Mouse (Mus musculus) MEL (cell line): ENCODE data around the gene Rhobtb3. TPM values are rescaled to one million over a fixed set of nuclear protein-coding genes. Genes with fewer than 3 reads are reported as not detected.

Experiments used
- DNase-seq: peaks from one replicate; pipeline ENCODE4 v3.0.0; 2011; ENCODE audit warnings: low read depth, low spot score
- H3K27ac ChIP-seq: 2 replicates; pipeline ENCODE4 v1.5.1; 2012; ENCODE audit warnings: low read depth, mild to moderate bottlenecking, control low read depth, low read length, moderate library complexity; ENCODE audit not compliant: control insufficient read depth
- H3K27me3 ChIP-seq, 2 experiments: fragments of 150-350 bp in 1 of 2; sonication (generic) in 1 of 2; 2 replicates each; pipeline ENCODE4 v1.6.1; 2012; ENCODE audit warnings: low read length in 2 of 2, mild to moderate bottlenecking in 2 of 2, improper control_type of control experiment in 1 of 2, moderate library complexity in 1 of 2; ENCODE audit not compliant: insufficient read depth in 2 of 2, control insufficient read depth in 1 of 2
- H3K36me3 ChIP-seq, 2 experiments: 2 replicates each; pipeline ENCODE4 v1.6.1; 2012 to 2014; ENCODE audit warnings: low read length in 2 of 2, improper control_type of control experiment in 1 of 2, inconsistent platforms in 1 of 2, mild to moderate bottlenecking in 1 of 2; ENCODE audit not compliant: insufficient read depth in 2 of 2, control insufficient read depth in 1 of 2
- H3K4me1 ChIP-seq, 2 experiments: fragments of 150-350 bp in 1 of 2; sonication (generic) in 1 of 2; 2 replicates each; pipeline ENCODE4 v1.6.1; 2012; ENCODE audit warnings: low read length in 2 of 2, improper control_type of control experiment in 1 of 2, mild to moderate bottlenecking in 1 of 2; ENCODE audit not compliant: insufficient read depth in 2 of 2, control insufficient read depth in 1 of 2
- H3K4me3 ChIP-seq, 2 experiments: fragments of 150-350 bp in 1 of 2; sonication (generic) in 1 of 2; 2 replicates each; pipeline ENCODE4 v1.5.1; 2012; ENCODE audit warnings: low read depth in 2 of 2, low read length in 2 of 2, mild to moderate bottlenecking in 2 of 2, moderate library complexity in 2 of 2, control low read depth in 1 of 2, improper control_type of control experiment in 1 of 2; ENCODE audit not compliant: control insufficient read depth in 1 of 2, insufficient read depth in 1 of 2
- H3K79me2 ChIP-seq: 2 replicates; pipeline ENCODE4 v1.6.1; 2012; ENCODE audit warnings: mild to moderate bottlenecking, low read length, moderate library complexity; ENCODE audit not compliant: control insufficient read depth, poor library complexity, insufficient read depth
- H3K9ac ChIP-seq: 2 replicates; pipeline ENCODE4 v1.6.1; 2012; ENCODE audit warnings: low read depth, mild to moderate bottlenecking, control low read depth, low read length, moderate library complexity; ENCODE audit not compliant: control insufficient read depth, poor library complexity, severe bottlenecking
- H3K9me3 ChIP-seq: fragments of 150-350 bp; sonication (generic); replicated peaks from 2 replicates; pipeline ENCODE4 v1.6.1; 2012; ENCODE audit warnings: mild to moderate bottlenecking, low read length, improper control_type of control experiment, moderate library complexity; ENCODE audit not compliant: insufficient read depth
- CHD2 ChIP-seq: IDR thresholded peaks from 2 replicates; pipeline ENCODE4 v1.6.1; 2011; ENCODE audit warnings: low read length, improper control_type of control experiment
- CTCF ChIP-seq, 3 experiments: IDR thresholded peaks in 2 of 3; conservative IDR thresholded peaks in 1 of 3; 2 replicates each; pipeline ENCODE4 v1.5.1; 2011 to 2012; ENCODE audit warnings: low read length in 3 of 3, low read depth in 2 of 3, mild to moderate bottlenecking in 2 of 3, improper control_type of control experiment in 1 of 3, inconsistent platforms in 1 of 3, mixed read lengths in 1 of 3, moderate library complexity in 1 of 3; ENCODE audit not compliant: control insufficient read depth in 1 of 3, insufficient read depth in 1 of 3, poor library complexity in 1 of 3, severe bottlenecking in 1 of 3
- E2F4 ChIP-seq: IDR thresholded peaks from 2 replicates; pipeline ENCODE4 v1.6.1; 2011; ENCODE audit warnings: low read depth, low read length, improper control_type of control experiment, borderline replicate concordance
- GATA1 ChIP-seq: IDR thresholded peaks from 2 replicates; pipeline ENCODE4 v1.6.1; 2011; ENCODE audit warnings: low read depth, low read length, improper control_type of control experiment
- HCFC1 ChIP-seq: IDR thresholded peaks from 2 replicates; pipeline ENCODE4 v1.6.1; 2012; ENCODE audit warnings: low read depth, mild to moderate bottlenecking, inconsistent platforms, low read length, improper control_type of control experiment, moderate library complexity
- JUND ChIP-seq: IDR thresholded peaks from 2 replicates; pipeline ENCODE4 v1.6.1; 2011; ENCODE audit warnings: low read depth, mild to moderate bottlenecking, improper control_type of control experiment, low read length
- MAFK ChIP-seq: IDR thresholded peaks from 2 replicates; pipeline ENCODE4 v1.6.1; 2011; ENCODE audit warnings: low read depth, mild to moderate bottlenecking, low read length, improper control_type of control experiment, borderline replicate concordance
- MAZ ChIP-seq: IDR thresholded peaks from 2 replicates; pipeline ENCODE4 v1.6.1; 2012; ENCODE audit warnings: low read depth, mild to moderate bottlenecking, inconsistent platforms, low read length, improper control_type of control experiment
- MXI1 ChIP-seq: IDR thresholded peaks from 2 replicates; pipeline ENCODE4 v1.6.1; 2011; ENCODE audit warnings: mild to moderate bottlenecking, low read depth, low read length, improper control_type of control experiment
- MYB ChIP-seq: IDR thresholded peaks from 2 replicates; pipeline ENCODE4 v1.6.1; 2011; ENCODE audit warnings: mild to moderate bottlenecking, low read depth, low read length, improper control_type of control experiment
- MYC ChIP-seq: IDR thresholded peaks from 2 replicates; pipeline ENCODE4 v1.6.1; 2011; ENCODE audit warnings: low read depth, mild to moderate bottlenecking, low read length, improper control_type of control experiment, moderate library complexity
- NELFE ChIP-seq: IDR thresholded peaks from 2 replicates; pipeline ENCODE4 v1.6.1; 2011; ENCODE audit warnings: low read depth, low read length, improper control_type of control experiment
- NRF1 ChIP-seq: IDR thresholded peaks from 2 replicates; pipeline ENCODE4 v1.6.1; 2014; ENCODE audit warnings: low read depth, mild to moderate bottlenecking, inconsistent platforms, low read length, improper control_type of control experiment, moderate library complexity; ENCODE audit not compliant: poor library complexity, insufficient read depth, severe bottlenecking
- RAD21 ChIP-seq: IDR thresholded peaks from 2 replicates; pipeline ENCODE4 v1.6.1; 2011; ENCODE audit warnings: mild to moderate bottlenecking, low read depth, low read length, improper control_type of control experiment
- RCOR1 ChIP-seq: IDR thresholded peaks from 2 replicates; pipeline ENCODE4 v1.6.1; 2012; ENCODE audit warnings: low read depth, mild to moderate bottlenecking, inconsistent platforms, low read length, improper control_type of control experiment
- SMC3 ChIP-seq: IDR thresholded peaks from 2 replicates; pipeline ENCODE4 v1.6.1; 2011; ENCODE audit warnings: low read depth, low read length, improper control_type of control experiment
- TCF12 ChIP-seq: IDR thresholded peaks from 2 replicates; pipeline ENCODE4 v1.6.1; 2014; ENCODE audit warnings: low read depth, mild to moderate bottlenecking, inconsistent platforms, low read length, improper control_type of control experiment, moderate library complexity
- UBTF ChIP-seq: IDR thresholded peaks from 2 replicates; pipeline ENCODE4 v1.6.1; 2012; ENCODE audit warnings: low read depth, mild to moderate bottlenecking, inconsistent platforms, low read length, improper control_type of control experiment, moderate library complexity, borderline replicate concordance; ENCODE audit not compliant: insufficient read depth
- USF2 ChIP-seq, 2 experiments: IDR thresholded peaks; 2 replicates each; pipeline ENCODE4 v1.6.1; 2011 to 2012; ENCODE audit warnings: improper control_type of control experiment in 2 of 2, low read length in 2 of 2, borderline replicate concordance in 1 of 2, inconsistent platforms in 1 of 2, low read depth in 1 of 2, mild to moderate bottlenecking in 1 of 2; ENCODE audit not compliant: insufficient read depth in 1 of 2
- ZC3H11A ChIP-seq: IDR thresholded peaks from 2 replicates; pipeline ENCODE4 v1.6.1; 2012; ENCODE audit warnings: low read depth, mild to moderate bottlenecking, inconsistent platforms, low read length, improper control_type of control experiment
- ZMIZ1 ChIP-seq: IDR thresholded peaks from 2 replicates; pipeline ENCODE4 v1.6.1; 2012; ENCODE audit warnings: low read depth, mild to moderate bottlenecking, inconsistent platforms, low read length, improper control_type of control experiment, moderate library complexity
- ZNF384 ChIP-seq: IDR thresholded peaks from 2 replicates; pipeline ENCODE4 v1.6.1; 2012; ENCODE audit warnings: low read depth, mild to moderate bottlenecking, inconsistent platforms, low read length, improper control_type of control experiment
- polyA plus RNA-seq, 2 experiments: library from polyadenylated mRNA; stranded (reverse) in 1 of 2; unstranded in 1 of 2; fragments of >175 nt in 1 of 2; fragments of >200 nt in 1 of 2; gene quantifications; 2 replicates each; pipeline versions ENCODE4 v1.2.1 to v1.2.4; 2012; ENCODE audit warnings: low replicate concordance in 2 of 2, low read depth in 1 of 2; ENCODE audit not compliant: insufficient read length in 2 of 2, insufficient read depth in 1 of 2, missing spikeins in 1 of 2
- total RNA-seq: library from RNA; depleted of rRNA; stranded (reverse); fragments of 300-350 nt; gene quantifications from 2 replicates; pipeline ENCODE4 v1.2.3, GENCODE M21; 2012

Gene Rhobtb3
- total and polyA plus RNA-seq, 3 experiments = not detected

GRCm38 (mm10) chr13:75988096-75988495 lies 44.4 kb upstream of the Rhobtb3 start:
- Histone ChIP-seq H3K27ac (no peak overlapping the region), H3K27me3 (no peaks in the 10 kb centered on the region), H3K4me1 (peaks cover 0 to 3% of the 10 kb centered on the region in 2 experiments; a peak in 2 of 4 replicates), H3K79me2 (no peaks in the 10 kb centered on the region), H3K9ac (no peak overlapping the region), H3K4me3 (no peak overlapping the region), H3K9me3 (no peaks in the 10 kb centered on the region), H3K36me3 (peaks cover 0 to 4% of the 10 kb centered on the region in 2 experiments; a peak in 2 of 4 replicates)
- DNase-seq = no peak
- TF ChIP-seq HCFC1 (no peak), SMC3 (no peak), MAZ (no peak), ZMIZ1 (no peak), NELFE (no peak), USF2 (IDR thresholded peaks at IDR 0.05; ENCODE audit: borderline replicate concordance in 1 of 2, insufficient read depth in 1 of 2, low read depth in 1 of 2, low read length in 2 of 2) (no peak), ZNF384 (no peak), MXI1 (no peak), MYB (no peak), JUND (no peak), GATA1 (no peak), MAFK (no peak), UBTF (no peak), E2F4 (no peak)

GRCm38 (mm10) chr13:75981901-75982300 lies 38.2 kb upstream of the Rhobtb3 start:
- Histone ChIP-seq H3K9ac (no peak overlapping the region), H3K79me2 (no peaks in the 10 kb centered on the region), H3K27ac (no peak overlapping the region), H3K9me3 (no peaks in the 10 kb centered on the region), H3K36me3 (no peaks in the 10 kb centered on the region), H3K4me1 (no peaks in the 10 kb centered on the region; a peak in 1 of 4 replicates), H3K4me3 (no peak overlapping the region), H3K27me3 (no peaks in the 10 kb centered on the region)
- DNase-seq = peak; percentile 50
- TF ChIP-seq TCF12 = no peak
- no peak for TF ChIP-seq NRF1
- TF ChIP-seq ZNF384 = no peak
- TF ChIP-seq CHD2 = no peak
- peak; percentile 88 for TF ChIP-seq ZC3H11A
- no peak for TF ChIP-seq UBTF
- TF ChIP-seq ZMIZ1 = no peak
- TF ChIP-seq USF2 (IDR thresholded peaks at IDR 0.05; ENCODE audit: borderline replicate concordance in 1 of 2, insufficient read depth in 1 of 2, low read depth in 1 of 2, low read length in 2 of 2) = no peak
- no peak for TF ChIP-seq RCOR1
- peak; percentile 77 for TF ChIP-seq RAD21
- TF ChIP-seq SMC3 = peak; percentile 85
- peak; percentile 40 to 70 (median 58) for TF ChIP-seq CTCF (IDR thresholded peaks at IDR 0.05 in 2 of 3, conservative IDR thresholded peaks at IDR 0.05 in 1 of 3; ENCODE audit: control insufficient read depth in 1 of 3, insufficient read depth in 1 of 3, low read depth in 2 of 3, low read length in 3 of 3, poor library complexity in 1 of 3, severe bottlenecking in 1 of 3)
- TF ChIP-seq MYC = no peak
